Mouse (Mus musculus) layer of hippocampus, postnatal 14 days (tissue): ENCODE results near the gene Ift81. TPM values are rescaled to one million over a fixed set of nuclear protein-coding genes. Genes with fewer than 3 reads are reported as not detected.
A peak's percentile ranks its signal among the peaks of the same experiment; 100 is the strongest.

Source experiments
- DNase-seq, 2 experiments: peaks; one replicate each; pipeline ENCODE4 v3.0.0; 2021 to 2022; ENCODE audit warnings: low spot score in 2 of 2, mixed read lengths in 1 of 2
- total RNA-seq, 2 experiments: library from RNA; stranded (reverse); gene quantifications; 2 replicates each; pipeline ENCODE4 v1.2.3; 2021

Ift81 gene
- total RNA-seq, 2 experiments from 2014 or later, result 31.0 to 31.1 TPM

GRCm38 (mm10) chr5:122550460-122550859 is 63.9 kb downstream of the Ift81 start:
- no peak for DNase-seq

- no peak for DNase-seq
Observed at GRCm38 (mm10) chr5:122548671-122549070, 65.6 kb downstream of the Ift81 start.

- DNase-seq, result no peak
Observed at GRCm38 (mm10) chr5:122547810-122548209, 66.5 kb downstream of the Ift81 start.

- DNase-seq, result peak in 1 of 2 experiments; percentile 62
Observed at GRCm38 (mm10) chr5:122547251-122547714, 67.0 kb downstream of the Ift81 start.

GRCm38 (mm10) chr5:122543392-122543791 is 70.9 kb downstream of the Ift81 start:
- no peak for DNase-seq

GRCm38 (mm10) chr5:122541871-122542270 is 72.4 kb downstream of the Ift81 start:
- no peak for DNase-seq

GRCm38 (mm10) chr5:122538077-122538476 is 76.2 kb downstream of the Ift81 start:
- DNase-seq, result no peak

GRCm38 (mm10) chr5:122537654-122538053 is 76.7 kb downstream of the Ift81 start:
- no peak for DNase-seq

- no peak for DNase-seq
Observed at GRCm38 (mm10) chr5:122533884-122534283, 80.4 kb downstream of the Ift81 start.

- DNase-seq, result no peak
Observed at GRCm38 (mm10) chr5:122529913-122530604, 84.3 kb downstream of the Ift81 start.

GRCm38 (mm10) chr5:122529316-122529715 is 85.0 kb downstream of the Ift81 start:
- DNase-seq, result no peak

GRCm38 (mm10) chr5:122528591-122528990 is 85.7 kb downstream of the Ift81 start:
- DNase-seq, result no peak

GRCm38 (mm10) chr5:122527761-122528160 is 86.6 kb downstream of the Ift81 start:
- DNase-seq, result no peak

- no peak for DNase-seq
Observed at GRCm38 (mm10) chr5:122526878-122527730, 87.2 kb downstream of the Ift81 start.

GRCm38 (mm10) chr5:122526405-122526804 is 87.9 kb downstream of the Ift81 start:
- DNase-seq, result peak; percentile 65 to 81

- no peak for DNase-seq
Observed at GRCm38 (mm10) chr5:122525238-122525931, 88.9 kb downstream of the Ift81 start.

- DNase-seq, result no peak
Observed at GRCm38 (mm10) chr5:122524854-122525237, 89.5 kb downstream of the Ift81 start.

GRCm38 (mm10) chr5:122524244-122524643 is 90.1 kb downstream of the Ift81 start:
- DNase-seq, result no peak

GRCm38 (mm10) chr5:122521130-122521473 is 93.2 kb downstream of the Ift81 start:
- no peak for DNase-seq

- DNase-seq, result no peak
Observed at GRCm38 (mm10) chr5:122520254-122521129, 93.8 kb downstream of the Ift81 start.
